Mouse (Mus musculus): Measurements from ENCODE around the gene Atrnl1.

GRCm38 (mm10) chr19:57575027-57575426 lies 35.8 kb upstream of the Atrnl1 start:
- TF ChIP-seq CTCF (IDR thresholded peaks at IDR 0.05; ENCODE audit: low read depth, low read length), result no peak
- no peak for TF ChIP-seq POLR2A (IDR thresholded peaks at IDR 0.05; ENCODE audit: borderline replicate concordance, low read depth, low read length)
